Mouse (Mus musculus): ENCODE data around the gene Slc7a8. TPM values are rescaled to one million over a fixed set of nuclear protein-coding genes. Genes with fewer than 3 reads are reported as not detected.

Slc7a8 gene
- polyA plus RNA-seq (2012; rRNA removed), result 41.8 and 54.3 TPM in 2 replicates

GRCm38 (mm10) chr14:54781610-54782365 is at the start of gene Slc7a8:
Gene Slc7a8, minus strand, starts transcription at chr14:54781946.
- DNase-seq (ENCODE audit: low read depth), result no peak

DNA sequence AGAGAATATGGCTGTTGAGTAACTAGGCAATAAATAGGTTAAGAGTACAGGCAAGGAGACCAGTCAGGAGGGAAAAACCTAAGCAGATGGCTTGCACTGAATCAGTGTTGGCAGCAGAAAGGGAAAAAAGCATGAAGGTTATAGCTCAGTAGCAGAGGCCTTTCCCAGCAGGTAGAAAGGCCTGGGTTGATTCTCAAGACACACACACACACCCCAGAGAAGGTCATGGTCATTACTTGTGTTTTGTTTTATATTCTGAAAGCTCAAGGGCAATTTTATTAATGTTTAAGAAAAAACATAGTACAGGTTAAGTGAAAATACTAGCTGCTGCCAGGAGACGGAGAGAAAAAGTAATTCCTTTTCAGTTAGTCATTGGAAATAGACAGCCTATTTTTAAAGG is 42.0 kb upstream of the Slc7a8 start:
- no peak for DNase-seq (ENCODE audit: low read depth)

GRCm38 (mm10) chr14:54822301-54822700 is 40.6 kb upstream of the Slc7a8 start:
- no peak for DNase-seq (ENCODE audit: low read depth)

GRCm38 (mm10) chr14:54817791-54818190 is 36.0 kb upstream of the Slc7a8 start:
- DNase-seq (ENCODE audit: low read depth), result no peak

DNA sequence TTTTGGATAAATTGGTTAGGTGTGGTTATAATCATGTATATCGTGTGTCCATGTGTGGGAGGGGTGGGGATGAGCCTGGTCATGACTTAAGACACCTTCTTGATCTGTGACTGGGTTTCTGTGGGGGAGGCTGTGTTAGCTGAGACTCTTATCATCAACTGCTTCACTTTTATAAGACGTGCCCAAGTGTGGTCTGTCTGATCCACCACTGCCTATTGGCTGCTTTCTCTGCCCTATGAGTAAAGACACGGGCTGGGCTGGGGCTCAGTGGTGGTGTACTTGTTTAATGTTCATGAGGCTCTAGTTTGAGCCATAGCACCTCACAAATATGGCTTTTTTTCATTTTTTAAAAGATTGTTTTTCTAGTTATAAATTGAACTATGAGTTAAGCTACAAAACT is 34.0 kb upstream of the Slc7a8 start:
- DNase-seq (ENCODE audit: low read depth), result no peak

- no peak for DNase-seq (ENCODE audit: low read depth)
Measured at GRCm38 (mm10) chr14:54813991-54814390, 32.2 kb upstream of the Slc7a8 start, which contains the start of gene Rnf212b. Gene Rnf212b, plus strand, starts transcription at chr14:54814141.

DNA sequence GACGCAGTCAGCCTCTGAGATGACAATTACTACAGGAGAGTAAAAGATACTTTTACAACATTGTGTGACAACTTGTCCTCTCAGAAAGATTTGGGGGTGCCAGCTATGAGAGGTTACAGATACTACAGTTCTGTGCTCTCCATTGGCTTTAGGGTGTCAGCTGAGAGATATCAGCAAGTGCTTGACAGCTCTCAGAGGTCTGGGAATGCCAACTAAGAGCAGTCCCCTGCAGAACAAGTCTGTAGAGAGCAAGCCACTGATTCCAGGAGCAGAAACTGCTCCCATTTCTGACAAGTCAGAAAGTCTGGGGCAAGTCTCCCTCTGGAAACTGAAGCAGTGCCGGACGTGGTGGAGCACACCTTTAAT is 27.9 kb upstream of the Slc7a8 start:
- no peak for DNase-seq (ENCODE audit: low read depth)

DNA sequence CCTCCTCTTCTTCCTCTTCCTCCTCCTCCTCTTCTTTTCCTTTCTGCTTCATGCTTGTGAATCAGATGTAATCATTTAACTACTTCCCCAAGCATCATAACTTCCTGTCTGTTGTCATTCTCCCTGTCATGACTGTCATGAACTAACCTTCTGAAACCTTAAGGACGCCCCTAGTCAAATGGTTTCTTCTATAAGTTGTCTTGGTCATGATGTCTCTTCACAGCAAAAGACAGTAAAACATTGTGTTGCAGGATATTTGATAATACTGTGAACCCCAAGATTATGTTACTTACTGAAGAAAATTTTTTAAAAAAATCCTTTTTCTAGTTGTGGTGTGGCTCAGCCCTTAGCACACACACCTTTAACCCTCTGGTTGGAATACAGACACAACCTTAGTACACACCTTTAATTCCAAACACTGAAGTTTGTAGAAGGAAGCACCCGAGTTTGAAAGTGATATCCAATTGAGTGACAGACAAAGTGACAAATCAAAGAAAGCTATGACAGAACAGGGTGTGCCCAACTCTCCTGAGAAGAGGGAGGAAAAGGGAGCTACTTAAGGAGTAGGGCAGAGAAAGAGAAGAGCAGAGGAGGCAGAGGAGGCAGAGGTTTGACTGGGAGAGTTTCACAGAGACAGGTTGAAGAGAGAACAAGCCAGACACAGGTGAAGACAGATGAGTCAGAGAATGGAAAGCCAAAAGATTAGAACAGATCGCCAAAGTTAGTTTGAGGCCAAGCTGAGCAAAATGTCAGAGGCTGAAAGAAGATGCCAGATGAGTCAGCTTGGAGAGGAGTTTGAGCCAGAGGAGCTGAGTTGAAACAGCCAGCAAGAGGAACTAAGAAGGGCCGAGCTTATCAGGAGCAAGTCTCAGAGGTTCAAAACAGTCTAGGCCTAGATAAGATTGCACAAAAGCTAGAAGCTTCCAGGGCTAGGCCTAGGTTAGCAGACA is 27.2 kb upstream of the Slc7a8 start:
- peak; percentile 9 for DNase-seq (ENCODE audit: low read depth)

DNA sequence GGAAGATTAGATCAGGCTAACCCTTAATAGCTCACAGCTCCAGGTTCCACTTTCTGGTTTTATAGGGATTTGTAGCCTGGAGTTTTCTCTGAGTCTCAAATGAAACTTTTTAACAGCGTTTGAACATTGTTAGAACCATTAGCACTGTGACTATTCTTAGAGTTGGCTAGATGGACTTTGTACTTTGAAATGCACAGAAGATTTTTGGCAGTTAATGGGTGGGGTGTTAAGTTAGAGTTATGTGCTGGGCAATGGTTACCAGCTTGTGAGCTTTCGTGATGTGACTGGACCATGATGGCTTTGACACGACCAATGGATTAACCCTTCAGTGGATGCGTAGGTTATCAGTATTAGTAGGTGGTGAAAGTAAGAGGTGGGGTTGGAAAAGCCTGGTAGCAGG is 24.4 kb upstream of the Slc7a8 start:
- DNase-seq (ENCODE audit: low read depth), result no peak

DNA sequence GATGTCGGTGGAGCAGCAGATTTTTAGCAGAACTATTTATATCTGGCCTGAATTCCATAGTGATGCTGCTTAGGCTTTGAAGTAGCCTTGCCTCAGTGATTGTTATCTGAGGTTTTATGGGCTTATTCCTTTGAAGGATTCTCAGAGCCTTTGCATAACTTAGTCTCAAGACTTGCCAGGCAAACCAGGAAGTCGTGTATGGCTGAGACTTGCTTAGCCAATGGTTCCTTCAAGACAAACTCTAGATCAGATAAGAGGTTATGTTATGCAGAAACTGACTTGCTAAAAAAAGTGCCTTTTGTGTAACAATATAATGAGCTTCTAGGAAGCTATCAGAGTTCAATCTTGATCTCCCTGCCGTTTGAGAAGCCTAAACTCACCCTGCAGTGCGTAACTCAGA is 20.7 kb upstream of the Slc7a8 start:
- peak; percentile 30 for DNase-seq (ENCODE audit: low read depth)

DNA sequence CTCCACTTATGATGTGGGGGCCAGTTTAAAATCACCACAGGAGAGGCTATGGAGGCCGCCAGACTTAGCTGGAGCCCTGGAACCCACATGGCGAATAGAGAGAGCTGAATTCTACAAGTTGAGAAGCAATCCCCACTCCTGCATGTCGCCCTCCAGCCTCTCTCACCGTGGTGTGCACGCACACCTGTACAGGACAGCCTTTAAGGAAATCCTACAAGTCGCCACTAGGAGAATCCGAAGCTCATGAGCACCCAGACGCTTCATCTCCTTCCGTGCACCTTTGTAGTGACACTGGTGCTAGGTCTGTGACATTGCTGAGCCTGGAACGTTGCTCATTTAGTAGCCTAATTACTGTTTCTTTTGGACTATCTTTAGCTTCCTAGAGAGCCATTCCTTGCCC is 17.9 kb upstream of the Slc7a8 start:
- no peak for DNase-seq (ENCODE audit: low read depth)

GRCm38 (mm10) chr14:54796760-54797159 is 15.0 kb upstream of the Slc7a8 start:
- no peak for DNase-seq (ENCODE audit: low read depth)

- DNase-seq (ENCODE audit: low read depth), result no peak
Measured at GRCm38 (mm10) chr14:54795901-54796300, 14.2 kb upstream of the Slc7a8 start.

- no peak for DNase-seq (ENCODE audit: low read depth)
Measured at GRCm38 (mm10) chr14:54793894-54794830, 12.4 kb upstream of the Slc7a8 start.

DNA sequence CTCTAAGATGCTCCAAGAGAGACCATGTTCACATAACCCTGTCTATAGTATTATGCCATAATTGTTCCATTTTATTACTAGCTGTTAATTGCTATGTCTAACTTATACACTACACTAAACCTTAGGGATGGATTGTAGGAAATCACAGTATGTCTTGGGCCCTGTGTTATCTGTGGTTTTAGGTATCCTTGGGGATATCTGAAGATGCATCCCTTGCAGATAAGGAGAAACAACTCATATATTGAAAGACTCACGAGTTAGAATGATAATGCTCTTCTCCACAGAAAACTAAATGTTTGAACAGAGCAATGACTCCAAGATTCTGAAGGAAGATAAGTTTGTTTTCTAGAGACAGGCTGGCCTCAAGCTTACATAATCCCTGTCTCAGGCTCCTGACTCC is 11.6 kb upstream of the Slc7a8 start:
- no peak for DNase-seq (ENCODE audit: low read depth)

- DNase-seq (ENCODE audit: low read depth), result no peak
Measured at GRCm38 (mm10) chr14:54792166-54792565, 10.4 kb upstream of the Slc7a8 start.

DNA sequence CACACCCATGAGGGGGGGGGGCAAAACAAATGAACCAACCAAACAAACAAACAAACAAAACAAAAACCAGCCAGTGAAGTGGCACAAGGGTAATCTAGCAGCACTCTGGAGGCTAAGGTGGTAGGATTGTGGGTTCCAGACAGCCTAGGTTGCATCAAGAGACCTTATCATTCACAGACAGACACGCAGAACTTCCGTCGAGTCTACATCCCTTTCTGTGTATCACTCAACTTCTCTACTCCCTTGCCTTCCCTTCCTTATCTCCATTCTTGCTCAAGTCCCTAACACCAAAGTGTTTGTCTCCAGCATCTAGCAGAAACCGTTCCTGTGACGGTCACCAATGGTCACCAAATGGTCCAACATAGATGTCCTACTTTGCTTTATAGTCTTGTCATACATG is 6.5 kb upstream of the Slc7a8 start:
- no peak for DNase-seq (ENCODE audit: low read depth)

GRCm38 (mm10) chr14:54787226-54787625 is 5.5 kb upstream of the Slc7a8 start:
- DNase-seq (ENCODE audit: low read depth), result no peak

GRCm38 (mm10) chr14:54786489-54786888 is 4.7 kb upstream of the Slc7a8 start:
- DNase-seq (ENCODE audit: low read depth), result no peak

- no peak for DNase-seq (ENCODE audit: low read depth)
Measured at GRCm38 (mm10) chr14:54785898-54786297, 4.2 kb upstream of the Slc7a8 start.

DNA sequence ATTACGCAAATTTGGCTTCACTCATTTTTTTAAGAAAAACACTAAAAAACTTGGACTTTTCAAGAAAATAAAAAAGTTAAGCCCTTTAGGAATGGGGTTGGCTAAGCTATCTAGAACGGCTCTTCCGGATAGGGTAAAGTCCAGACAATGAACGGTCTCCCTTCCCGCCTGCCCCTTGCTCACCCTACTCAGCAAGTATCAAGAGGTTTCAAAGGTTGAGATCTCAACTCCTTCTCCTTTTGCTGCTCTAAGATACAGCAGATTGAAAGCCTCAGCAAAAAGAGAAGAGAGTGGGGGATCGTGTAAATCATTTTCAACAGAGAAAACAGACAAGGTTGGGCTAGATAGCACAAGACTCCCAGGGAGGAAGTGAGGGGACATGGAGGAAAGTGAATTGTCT is 1.2 kb upstream of the Slc7a8 start:
- DNase-seq (ENCODE audit: low read depth), result no peak
